Mouse (Mus musculus) lung, postnatal 0 days (tissue): ENCODE measurements around the gene G430095P16Rik.

Experiments used
- CTCF ChIP-seq: IDR thresholded peaks from 2 replicates; pipeline ENCODE4 v1.5.1; 2016; ENCODE audit warnings: antibody characterized with exemption, mild to moderate bottlenecking
- EP300 ChIP-seq: IDR thresholded peaks from 2 replicates; pipeline ENCODE4 v1.6.1; 2016; ENCODE audit warnings: antibody characterized with exemption, mild to moderate bottlenecking, control low read depth

DNA sequence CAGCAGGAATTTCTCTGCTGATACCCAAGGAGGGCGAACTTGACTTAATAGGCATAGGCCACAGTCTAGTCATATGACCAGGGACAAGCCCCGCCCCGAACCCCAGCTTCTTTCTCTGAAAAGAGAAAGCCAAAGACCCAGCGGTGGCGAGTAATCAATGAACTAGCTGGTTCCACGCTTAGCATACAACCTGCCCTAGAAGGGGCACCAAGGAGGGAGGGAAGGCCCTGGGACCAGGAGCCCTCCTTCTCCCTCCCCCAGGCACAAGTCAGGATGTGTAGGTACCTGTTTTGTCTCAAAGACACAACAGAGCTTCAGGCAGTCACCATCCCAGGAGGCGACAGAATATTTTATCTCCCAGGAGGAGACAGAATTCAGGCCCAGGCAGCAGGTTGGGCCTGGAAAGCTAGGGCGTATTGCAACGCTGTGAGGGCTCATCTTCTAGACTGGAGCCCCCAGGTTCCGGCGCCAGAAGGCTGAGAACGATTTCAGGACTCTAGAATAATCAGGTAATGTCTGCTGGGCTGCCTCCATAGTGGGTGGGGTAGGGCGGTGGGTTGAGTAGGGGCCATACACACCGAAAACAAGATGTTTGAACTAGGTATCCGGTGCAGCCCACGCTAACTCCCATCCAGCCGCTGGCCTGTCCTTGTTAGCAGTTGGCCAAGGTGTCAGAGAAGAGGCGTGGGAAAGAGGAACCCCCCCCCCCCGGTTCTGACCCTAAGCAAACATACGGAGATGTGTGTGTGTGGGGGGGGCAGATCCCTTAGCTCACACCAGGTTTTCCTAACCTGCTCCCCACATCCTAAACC, 36.4 kb upstream of the G430095P16Rik start, which contains the start of gene Trmt1:
- TF ChIP-seq CTCF (no peak), EP300 (no peak)
